Mouse (Mus musculus) cortical plate, adult 2 months (tissue): ENCODE results near the gene Hdgfl1. TPM values are rescaled to one million over a fixed set of nuclear protein-coding genes. Genes with fewer than 3 reads are reported as not detected.

ENCODE experiments used
- H3K27ac ChIP-seq: fragments of 200-500 bp; 2 replicates; pipeline ENCODE4 v1.5.1; 2012; ENCODE audit warnings: low read length, control low read depth, inconsistent platforms; ENCODE audit not compliant: insufficient read depth
- H3K4me1 ChIP-seq: fragments of 200-500 bp; 2 replicates; pipeline ENCODE4 v1.6.1; 2011; ENCODE audit warnings: low read length; ENCODE audit not compliant: control insufficient read depth, insufficient read depth
- H3K4me3 ChIP-seq: fragments of 200-500 bp; 2 replicates; pipeline ENCODE4 v1.5.1; 2011; ENCODE audit warnings: mild to moderate bottlenecking, low read length, control low read depth; ENCODE audit not compliant: insufficient read depth
- CTCF ChIP-seq: fragments of 200-500 bp; IDR thresholded peaks from 2 replicates; pipeline ENCODE4 v1.5.1; 2011; ENCODE audit warnings: mild to moderate bottlenecking, control low read depth, low read length; ENCODE audit not compliant: insufficient read depth; ENCODE audit errors: extremely low read depth
- POLR2A ChIP-seq: fragments of 200-500 bp; IDR thresholded peaks from 2 replicates; pipeline ENCODE4 v1.6.1; 2011; ENCODE audit warnings: mild to moderate bottlenecking, low read length, control low read depth; ENCODE audit not compliant: insufficient read depth; ENCODE audit errors: extremely low read depth
- polyA plus RNA-seq: library from polyadenylated mRNA; depleted of rRNA; stranded (reverse); fragments of >200 nt; gene quantifications from 2 replicates; pipeline ENCODE4 v1.2.3, GENCODE M21; 2012; rRNA removed

The Hdgfl1 gene
- polyA plus RNA-seq = not detected in 2 replicates

DNA sequence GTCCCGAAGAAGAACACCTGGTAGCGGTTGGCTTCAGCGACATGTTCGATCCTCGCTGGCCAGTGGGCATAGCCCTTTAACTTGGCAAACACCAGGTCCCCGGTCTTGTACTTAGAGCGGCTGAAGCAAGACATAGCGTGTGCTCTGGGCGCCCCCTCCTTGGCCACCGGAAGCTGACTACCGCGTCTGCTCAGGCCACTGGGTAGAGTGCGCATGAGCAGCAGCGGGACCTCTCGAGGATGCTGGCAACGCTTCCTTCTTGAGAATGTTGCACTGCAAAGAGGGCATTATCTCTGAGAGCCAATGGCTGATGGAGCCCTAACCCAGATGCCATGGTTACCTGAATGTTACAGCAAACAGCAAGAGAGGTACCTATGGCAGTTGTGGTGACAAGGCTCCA, at the start of gene Hdgfl1:
Gene Hdgfl1, minus strand, starts transcription at position 211 of the 400 bp plus-strand sequence.
- H3K4me1 ChIP-seq = no peaks in the 10 kb centered on the region
- no peak within 1 kb of the TSS for H3K27ac ChIP-seq
- H3K4me3 ChIP-seq = no peak within 1 kb of the TSS
- TF ChIP-seq POLR2A (no peak), CTCF (no peak)

DNA sequence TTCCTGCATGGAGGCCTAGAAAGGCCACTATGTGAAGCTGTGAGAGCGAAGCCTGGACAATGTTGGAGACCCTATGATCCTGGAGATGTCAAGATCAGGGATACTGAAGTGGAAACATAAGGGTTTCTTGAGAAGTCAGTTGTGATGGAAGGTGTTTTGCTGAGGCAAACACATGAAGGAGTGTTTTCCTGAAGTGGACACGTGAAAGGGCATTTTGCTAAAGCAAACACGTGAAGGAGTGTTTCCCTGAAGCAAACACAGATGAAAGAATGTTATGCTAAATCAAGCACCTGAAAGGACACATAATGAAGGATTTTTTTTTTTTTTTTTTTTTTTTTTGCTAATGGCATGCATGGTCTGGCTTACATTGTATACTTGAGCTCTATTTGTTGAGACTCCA, 25.5 kb upstream of the Hdgfl1 start:
- H3K4me3 ChIP-seq = no peak overlapping the region

DNA sequence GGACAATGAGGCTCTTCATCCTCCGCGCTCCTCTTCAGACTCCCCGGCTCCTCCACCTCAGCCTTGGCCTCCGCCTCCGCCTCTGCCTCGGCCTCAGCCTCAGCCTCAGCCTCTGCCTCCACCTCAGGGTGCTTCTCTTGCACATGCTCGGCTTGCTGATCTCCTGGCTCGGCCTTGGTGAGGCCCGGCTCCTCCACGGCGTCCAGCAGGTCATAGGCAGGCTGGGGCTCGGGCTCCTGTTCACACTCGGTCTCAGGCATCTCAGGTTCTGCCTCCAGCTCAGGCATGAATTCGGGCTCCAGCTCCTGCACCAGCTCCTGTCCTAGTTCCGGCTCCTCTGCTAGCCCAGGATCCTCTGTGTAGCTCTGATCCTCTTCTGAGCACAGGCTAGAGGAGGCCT, 541 bp downstream of the Hdgfl1 start:
- H3K27ac ChIP-seq = no peak overlapping the region
- H3K4me1 ChIP-seq = no peaks in the 10 kb centered on the region
- no peak for TF ChIP-seq POLR2A
- H3K4me3 ChIP-seq = no peak overlapping the region

More for the DNA sequence above, 25.5 kb upstream of the Hdgfl1 start:
- TF ChIP-seq POLR2A = no peak
- no peaks in the 10 kb centered on the region for H3K4me1 ChIP-seq
- no peak overlapping the region for H3K27ac ChIP-seq

DNA sequence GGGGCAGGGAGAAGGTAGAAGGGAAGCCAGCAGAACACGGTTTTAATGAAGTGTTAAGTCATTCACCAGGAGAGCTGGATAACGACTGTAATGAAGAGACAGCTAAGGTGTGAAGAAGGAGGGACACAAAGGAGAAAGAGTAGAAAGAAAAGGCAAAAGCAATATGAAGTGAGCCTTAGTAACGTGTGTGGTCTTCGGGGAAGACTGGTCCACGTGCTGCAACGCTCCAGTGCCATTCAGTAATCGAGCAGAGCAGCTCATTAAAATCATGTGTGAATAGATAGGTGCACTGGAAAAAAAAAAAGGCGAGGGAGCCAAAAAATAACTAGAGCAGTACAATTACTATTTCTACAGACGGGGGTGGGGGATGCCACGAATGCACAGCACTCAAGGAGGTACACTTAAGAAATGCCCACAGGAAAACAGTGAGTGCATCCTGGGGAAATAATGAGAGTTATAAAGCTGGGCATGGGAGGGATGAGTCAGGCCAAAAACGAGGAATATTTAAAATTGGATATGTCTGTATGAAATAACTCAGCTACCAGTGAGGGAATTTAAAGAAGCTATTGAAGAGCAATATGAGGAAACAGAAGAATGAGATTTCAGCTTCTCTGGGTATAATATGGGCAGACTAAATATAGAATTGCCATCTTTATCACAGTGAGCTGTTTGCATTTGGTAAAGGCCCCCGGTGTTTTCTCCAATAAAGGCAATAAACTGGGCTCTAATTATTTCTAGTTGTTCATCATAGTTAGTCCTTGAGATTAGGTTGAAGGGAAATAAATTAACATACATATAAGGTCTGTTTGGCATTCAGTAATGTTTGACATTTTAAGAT, 7.8 kb downstream of the Hdgfl1 start:
- no peak overlapping the region for H3K27ac ChIP-seq
- no peaks in the 10 kb centered on the region for H3K4me1 ChIP-seq
- H3K4me3 ChIP-seq = no peak overlapping the region
- no peak for TF ChIP-seq CTCF
- TF ChIP-seq POLR2A = no peak

DNA sequence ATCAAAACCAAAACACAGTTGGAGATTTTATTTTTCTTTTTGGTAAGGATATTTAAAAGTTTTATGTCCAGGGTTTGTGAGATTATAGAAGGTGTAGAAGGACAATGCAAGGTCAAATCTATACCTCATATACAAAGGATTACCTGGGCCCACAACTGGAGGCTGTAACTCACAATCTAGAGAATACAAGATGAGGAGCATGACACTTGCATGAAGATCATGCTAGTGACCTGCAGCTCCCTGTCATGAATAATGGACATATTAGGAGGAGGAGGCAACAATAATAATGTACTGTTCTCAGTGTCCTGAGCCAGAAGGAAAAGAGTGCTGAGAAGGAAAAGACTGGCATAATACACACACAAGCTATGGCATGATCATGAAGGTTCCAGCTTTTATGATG, 17.1 kb downstream of the Hdgfl1 start:
- H3K4me3 ChIP-seq = no peak overlapping the region
- TF ChIP-seq CTCF (no peak), POLR2A (no peak)
- H3K27ac ChIP-seq = no peak overlapping the region
- H3K4me1 ChIP-seq = no peaks in the 10 kb centered on the region

DNA sequence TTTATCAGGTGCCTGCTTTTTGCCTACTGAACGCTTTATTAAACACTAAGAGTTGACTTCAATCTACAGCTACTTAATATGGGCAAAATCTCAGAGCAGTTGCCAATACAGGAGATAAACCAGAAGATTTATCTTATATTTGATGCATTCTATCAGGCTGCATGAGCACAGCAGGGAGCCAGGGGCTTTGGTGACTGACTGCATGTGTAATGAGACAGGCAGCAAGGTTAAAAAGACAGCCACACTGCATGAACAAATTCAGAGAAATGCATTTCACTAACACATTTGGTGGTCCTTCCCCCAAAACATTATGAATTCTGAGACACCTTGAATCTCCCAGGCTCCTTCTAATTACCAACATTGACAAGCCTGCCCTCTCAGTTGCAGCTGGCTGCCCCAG, 17.6 kb downstream of the Hdgfl1 start:
- Histone ChIP-seq H3K4me3 (no peak overlapping the region), H3K27ac (no peak overlapping the region), H3K4me1 (no peaks in the 10 kb centered on the region)
- TF ChIP-seq CTCF = no peak
- TF ChIP-seq POLR2A = no peak

DNA sequence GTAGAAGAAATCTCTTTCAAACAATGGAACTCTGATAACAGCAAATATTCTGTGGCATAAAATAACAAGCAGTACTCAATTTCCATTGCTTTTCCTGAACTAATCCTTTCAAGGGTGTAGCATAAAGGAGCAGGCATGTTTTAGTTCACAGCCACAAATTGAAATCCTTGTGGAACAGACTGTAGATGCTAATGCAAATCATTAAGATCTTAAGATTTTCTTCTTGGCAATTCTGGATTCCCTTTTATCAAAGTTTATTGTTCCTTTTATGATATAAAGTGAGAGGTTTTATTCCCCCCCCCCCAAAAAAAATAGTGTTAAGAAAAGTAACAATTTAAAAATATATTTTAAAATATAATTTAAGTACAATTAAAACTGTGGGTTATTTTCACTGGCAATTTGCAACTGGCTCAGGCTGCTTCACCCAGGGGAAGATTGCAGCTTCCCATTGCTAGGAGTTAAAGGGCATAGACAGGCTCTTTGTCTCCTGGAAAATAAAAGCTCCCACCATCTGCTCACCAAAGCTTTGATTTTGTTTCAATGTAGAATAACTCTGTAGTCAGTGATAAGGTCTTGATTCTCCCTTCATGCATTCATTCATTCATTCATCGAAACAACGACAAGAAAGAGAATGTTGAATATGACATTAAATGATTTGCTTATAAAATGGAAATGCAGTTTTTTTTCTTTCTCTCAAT, 24.1 kb downstream of the Hdgfl1 start:
- Histone ChIP-seq H3K27ac (no peak overlapping the region), H3K4me3 (no peak overlapping the region), H3K4me1 (no peaks in the 10 kb centered on the region)
- no peak for TF ChIP-seq POLR2A
- TF ChIP-seq CTCF = no peak

DNA sequence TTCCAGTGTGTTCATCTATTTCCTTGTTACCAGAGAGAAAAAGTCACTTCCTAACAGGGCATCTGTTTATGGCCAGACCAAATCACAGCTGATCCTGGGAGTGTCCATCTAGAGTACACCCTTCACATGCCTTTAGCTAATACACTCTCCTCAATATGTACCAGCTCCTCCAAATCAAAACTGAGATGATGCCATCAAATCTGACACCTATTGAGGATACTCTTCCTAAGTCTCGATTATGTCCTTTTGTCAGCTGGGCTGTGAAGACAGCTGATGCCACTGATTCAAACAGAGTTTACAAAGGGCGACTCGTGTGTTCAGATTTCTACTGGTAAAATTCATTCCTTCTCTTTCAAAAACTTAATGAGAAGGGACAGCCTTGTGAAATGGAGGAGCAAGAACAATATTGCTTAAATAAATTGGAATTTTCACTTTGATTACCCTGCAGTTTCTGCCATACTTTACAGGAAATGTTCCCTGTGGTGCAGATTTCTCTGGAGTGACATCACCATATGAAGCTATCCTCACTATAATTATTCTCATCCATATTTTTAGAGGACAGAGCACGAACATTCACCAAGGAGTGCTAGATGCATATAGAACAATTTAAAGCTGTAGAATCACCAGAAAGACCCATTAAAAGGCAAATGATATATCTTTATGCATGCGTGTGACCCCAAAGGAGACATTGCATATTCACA, 24.8 kb downstream of the Hdgfl1 start:
- H3K27ac ChIP-seq = no peak overlapping the region
- H3K4me1 ChIP-seq = no peaks in the 10 kb centered on the region
- no peak overlapping the region for H3K4me3 ChIP-seq
- TF ChIP-seq CTCF = no peak
- TF ChIP-seq POLR2A = no peak

DNA sequence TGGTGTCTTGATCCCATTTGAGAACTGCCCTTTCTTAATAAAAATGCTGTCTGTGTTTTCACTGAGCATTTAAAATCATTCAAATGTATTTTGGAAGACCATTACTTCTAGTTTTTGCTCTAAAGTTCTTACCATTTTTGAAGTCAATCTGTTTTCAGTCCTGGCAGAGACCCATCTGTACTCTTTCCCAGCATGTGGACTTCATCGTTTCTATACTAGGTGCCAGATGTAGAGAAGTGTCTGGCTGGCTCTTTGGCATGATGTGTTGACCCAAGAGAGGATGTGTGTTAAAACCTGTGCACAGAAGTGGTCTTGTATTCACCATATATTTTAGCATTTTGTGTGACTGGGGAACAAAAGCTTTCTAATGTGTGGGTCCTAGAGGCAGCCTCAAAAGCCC, 25.9 kb downstream of the Hdgfl1 start:
- no peak for TF ChIP-seq POLR2A
- TF ChIP-seq CTCF = no peak
- no peak overlapping the region for H3K27ac ChIP-seq

DNA sequence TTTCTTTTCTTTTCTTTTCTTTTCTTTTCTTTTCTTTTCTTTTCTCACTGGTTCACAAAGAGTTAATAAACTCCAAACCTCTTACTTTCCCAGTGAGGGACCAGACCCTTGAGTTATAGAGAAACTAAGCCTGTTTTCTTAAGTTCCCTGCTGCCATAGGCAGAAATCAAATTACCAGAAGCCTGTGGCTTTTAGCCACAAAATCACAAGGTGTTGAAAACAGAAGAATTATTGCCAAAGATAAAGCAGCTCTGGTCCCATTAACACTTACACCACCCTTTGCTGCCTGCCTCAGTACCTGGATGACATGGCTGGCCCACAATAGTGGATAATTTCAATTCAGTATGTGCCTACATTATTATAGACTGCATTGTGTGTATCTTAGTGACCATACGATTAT, 35.0 kb downstream of the Hdgfl1 start:
- no peak for TF ChIP-seq POLR2A
- TF ChIP-seq CTCF = no peak
- Histone ChIP-seq H3K4me3 (no peak overlapping the region), H3K4me1 (no peaks in the 10 kb centered on the region), H3K27ac (no peak overlapping the region)

More for the DNA sequence above, 25.9 kb downstream of the Hdgfl1 start:
- Histone ChIP-seq H3K4me3 (no peak overlapping the region), H3K4me1 (no peaks in the 10 kb centered on the region)
